Mouse (Mus musculus): ENCODE results near the gene Celf5. TPM values are rescaled to one million over a fixed set of nuclear protein-coding genes. Genes with fewer than 3 reads are reported as not detected.

The Celf5 gene
- polyA plus RNA-seq, 1 experiment from 2014 or later: 46.6 TPM

GRCm38 (mm10) chr10:81484441-81485059 is 2.0 kb upstream of the Celf5 start:
- H3K9ac ChIP-seq: 0 out of 2 replicates have a peak overlapping the region, but pooled peaks have one; percentile 6
- H3K27ac ChIP-seq: peak overlapping the region; percentile 59
- H3K4me2 ChIP-seq (replicated peaks): no peak overlapping the region
- 41% methylated on average over 6 of the region's 6 CpGs for WGBS
- H3K9me3 ChIP-seq (ENCODE audit: control insufficient read depth, low read length): no peaks in the 10 kb centered on the region
- ATAC-seq (ENCODE audit: low FRiP score) (0 out of 2 replicates have a peak, but pooled peaks have one; percentile 7), DNase-seq (ENCODE audit: low spot score) (no peak)
- no peak overlapping the region for H3K4me3 ChIP-seq (replicated peaks; ENCODE audit: low read length)
- peaks cover 36% of the 10 kb centered on the region for H3K36me3 ChIP-seq (replicated peaks; ENCODE audit: control insufficient read depth, insufficient read depth)
- no peaks in the 10 kb centered on the region for H3K27me3 ChIP-seq (ENCODE audit: control insufficient read depth, insufficient read depth, low read length)
- H3K4me1 ChIP-seq (replicated peaks; ENCODE audit: control insufficient read depth, insufficient read depth, low read length): peaks cover 21% of the 10 kb centered on the region

GRCm38 (mm10) chr10:81483983-81484382 is 1.5 kb upstream of the Celf5 start:
- no peak for ATAC-seq (ENCODE audit: low FRiP score)
- WGBS: 15% methylated on average over 9 of the region's 9 CpGs

GRCm38 (mm10) chr10:81481605-81482532 is 640 bp downstream of the Celf5 start:
- no peak for DNase-seq (ENCODE audit: low spot score)
- Histone ChIP-seq H3K9ac (peak overlapping the region; percentile 97), H3K27me3 (ENCODE audit: control insufficient read depth, insufficient read depth, low read length) (no peaks in the 10 kb centered on the region), H3K4me2 (replicated peaks) (peak overlapping the region; percentile 60), H3K27ac (peak overlapping the region; percentile 88), H3K36me3 (replicated peaks; ENCODE audit: control insufficient read depth, insufficient read depth) (peaks cover 13% of the 10 kb centered on the region), H3K4me3 (replicated peaks; ENCODE audit: low read length) (peak overlapping the region; percentile 81), H3K4me1 (replicated peaks; ENCODE audit: control insufficient read depth, insufficient read depth, low read length) (peaks cover 24% of the 10 kb centered on the region), H3K9me3 (ENCODE audit: control insufficient read depth, low read length) (no peaks in the 10 kb centered on the region)
- ATAC-seq (ENCODE audit: low FRiP score): peak; percentile 32
- WGBS: 3% methylated on average over 34 of the region's 35 CpGs

More at GRCm38 (mm10) chr10:81483983-81484382, 1.5 kb upstream of the Celf5 start:
- Histone ChIP-seq H3K27ac (peak overlapping the region; percentile 59), H3K27me3 (ENCODE audit: control insufficient read depth, insufficient read depth, low read length) (no peaks in the 10 kb centered on the region), H3K9me3 (ENCODE audit: control insufficient read depth, low read length) (no peaks in the 10 kb centered on the region), H3K36me3 (replicated peaks; ENCODE audit: control insufficient read depth, insufficient read depth) (peaks cover 31% of the 10 kb centered on the region), H3K4me2 (replicated peaks) (no peak overlapping the region), H3K4me1 (replicated peaks; ENCODE audit: control insufficient read depth, insufficient read depth, low read length) (peaks cover 23% of the 10 kb centered on the region), H3K9ac (no peak overlapping the region), H3K4me3 (replicated peaks; ENCODE audit: low read length) (no peak overlapping the region)
- no peak for DNase-seq (ENCODE audit: low spot score)

- ATAC-seq (ENCODE audit: low FRiP score) (no peak), DNase-seq (ENCODE audit: low spot score) (no peak)
- Histone ChIP-seq H3K9ac (no peak overlapping the region), H3K4me2 (replicated peaks) (no peak overlapping the region), H3K27ac (no peak overlapping the region), H3K4me1 (replicated peaks; ENCODE audit: control insufficient read depth, insufficient read depth, low read length) (peaks cover 40% of the 10 kb centered on the region), H3K27me3 (ENCODE audit: control insufficient read depth, insufficient read depth, low read length) (no peaks in the 10 kb centered on the region), H3K9me3 (ENCODE audit: control insufficient read depth, low read length) (no peaks in the 10 kb centered on the region), H3K4me3 (replicated peaks; ENCODE audit: low read length) (no peak overlapping the region), H3K36me3 (replicated peaks; ENCODE audit: control insufficient read depth, insufficient read depth) (peaks cover 39% of the 10 kb centered on the region)
- WGBS: 88% methylated on average over 10 of the region's 10 CpGs
Observed at GRCm38 (mm10) chr10:81474461-81474860, 8.0 kb downstream of the Celf5 start.

GRCm38 (mm10) chr10:81473003-81473451 is 9.5 kb downstream of the Celf5 start:
- DNase-seq (ENCODE audit: low spot score) (peak; percentile 86), ATAC-seq (ENCODE audit: low FRiP score) (peak; percentile 82)
- peak overlapping the region; percentile 72 for H3K4me2 ChIP-seq (replicated peaks)
- no peaks in the 10 kb centered on the region for H3K9me3 ChIP-seq (ENCODE audit: control insufficient read depth, low read length)
- H3K9ac ChIP-seq: peak overlapping the region; percentile 66
- H3K36me3 ChIP-seq (replicated peaks; ENCODE audit: control insufficient read depth, insufficient read depth): peaks cover 52% of the 10 kb centered on the region
- H3K27ac ChIP-seq: peak overlapping the region; percentile 90
- H3K4me3 ChIP-seq (replicated peaks; ENCODE audit: low read length): peak overlapping the region; percentile 38
- H3K27me3 ChIP-seq (ENCODE audit: control insufficient read depth, insufficient read depth, low read length): no peaks in the 10 kb centered on the region
- WGBS: 2% methylated on average over 21 of the region's 22 CpGs
- H3K4me1 ChIP-seq (replicated peaks; ENCODE audit: control insufficient read depth, insufficient read depth, low read length): peaks cover 37% of the 10 kb centered on the region

- DNase-seq (ENCODE audit: low spot score) (no peak), ATAC-seq (ENCODE audit: low FRiP score) (peak; percentile 44)
- H3K9me3 ChIP-seq (ENCODE audit: control insufficient read depth, low read length): no peaks in the 10 kb centered on the region
- WGBS: 2% methylated on average over 16 of the region's 18 CpGs
- H3K27ac ChIP-seq: peak overlapping the region; percentile 90
- H3K9ac ChIP-seq: peak overlapping the region; percentile 66
- peaks cover 57% of the 10 kb centered on the region for H3K36me3 ChIP-seq (replicated peaks; ENCODE audit: control insufficient read depth, insufficient read depth)
- no peaks in the 10 kb centered on the region for H3K27me3 ChIP-seq (ENCODE audit: control insufficient read depth, insufficient read depth, low read length)
- H3K4me1 ChIP-seq (replicated peaks; ENCODE audit: control insufficient read depth, insufficient read depth, low read length): peaks cover 37% of the 10 kb centered on the region
- H3K4me3 ChIP-seq (replicated peaks; ENCODE audit: low read length): peak overlapping the region; percentile 38
- peak overlapping the region; percentile 72 for H3K4me2 ChIP-seq (replicated peaks)
Observed at GRCm38 (mm10) chr10:81472403-81473002, 10.0 kb downstream of the Celf5 start.

- DNase-seq (ENCODE audit: low spot score): no peak
- H3K27ac ChIP-seq: no peak overlapping the region
- H3K9me3 ChIP-seq (ENCODE audit: control insufficient read depth, low read length): no peaks in the 10 kb centered on the region
- H3K4me3 ChIP-seq (replicated peaks; ENCODE audit: low read length): no peak overlapping the region
- H3K4me1 ChIP-seq (replicated peaks; ENCODE audit: control insufficient read depth, insufficient read depth, low read length): peaks cover 37% of the 10 kb centered on the region
- peaks cover 8% of the 10 kb centered on the region for H3K27me3 ChIP-seq (ENCODE audit: control insufficient read depth, insufficient read depth, low read length)
- 53% methylated on average over 18 of the region's 18 CpGs for WGBS
- H3K36me3 ChIP-seq (replicated peaks; ENCODE audit: control insufficient read depth, insufficient read depth): peaks cover 64% of the 10 kb centered on the region
- ATAC-seq (ENCODE audit: low FRiP score): no peak
- H3K9ac ChIP-seq: no peak overlapping the region
- no peak overlapping the region for H3K4me2 ChIP-seq (replicated peaks)
Observed at GRCm38 (mm10) chr10:81470454-81470853, 12.1 kb downstream of the Celf5 start.

GRCm38 (mm10) chr10:81469253-81469652 is 13.3 kb downstream of the Celf5 start:
- Histone ChIP-seq H3K27me3 (ENCODE audit: control insufficient read depth, insufficient read depth, low read length) (peaks cover 16% of the 10 kb centered on the region), H3K36me3 (replicated peaks; ENCODE audit: control insufficient read depth, insufficient read depth) (peaks cover 57% of the 10 kb centered on the region), H3K4me2 (replicated peaks) (no peak overlapping the region), H3K27ac (no peak overlapping the region), H3K4me3 (replicated peaks; ENCODE audit: low read length) (no peak overlapping the region), H3K4me1 (replicated peaks; ENCODE audit: control insufficient read depth, insufficient read depth, low read length) (peaks cover 41% of the 10 kb centered on the region), H3K9ac (no peak overlapping the region), H3K9me3 (ENCODE audit: control insufficient read depth, low read length) (no peaks in the 10 kb centered on the region)
- ATAC-seq (ENCODE audit: low FRiP score): no peak
- DNase-seq (ENCODE audit: low spot score): no peak
- WGBS: 87% methylated on average over 5 of the region's 5 CpGs
